Mouse (Mus musculus): ENCODE measurements around the gene Ppia. TPM values are rescaled to one million over a fixed set of nuclear protein-coding genes. Genes with fewer than 3 reads are reported as not detected.
"Not testable (repeated sequence)": the region's sequence is repeated elsewhere in the genome, so short reads cannot be mapped to it uniquely, and the experiment has no call there.

Ppia gene
- total RNA-seq, 2 experiments from 2014 or later, result 1,588 to 1,631 TPM

- no peak for DNase-seq
These were observed 27.9 kb downstream of the Ppia start for GRCm38 (mm10) chr11:6443102-6443501.

- DNase-seq, result no peak
These were observed 28.5 kb downstream of the Ppia start for GRCm38 (mm10) chr11:6443727-6444076.

- peak; percentile 99 for DNase-seq
These were observed 29.0 kb downstream of the Ppia start, which contains the start of gene H2afv for GRCm38 (mm10) chr11:6444077-6444853. TSS of gene H2afv (minus strand) at chr11:6444443.

- DNase-seq, result no peak
These were observed 30.2 kb downstream of the Ppia start for GRCm38 (mm10) chr11:6445441-6445840.

- no peak for DNase-seq
These were observed 30.7 kb downstream of the Ppia start for GRCm38 (mm10) chr11:6445951-6446350.

DNA sequence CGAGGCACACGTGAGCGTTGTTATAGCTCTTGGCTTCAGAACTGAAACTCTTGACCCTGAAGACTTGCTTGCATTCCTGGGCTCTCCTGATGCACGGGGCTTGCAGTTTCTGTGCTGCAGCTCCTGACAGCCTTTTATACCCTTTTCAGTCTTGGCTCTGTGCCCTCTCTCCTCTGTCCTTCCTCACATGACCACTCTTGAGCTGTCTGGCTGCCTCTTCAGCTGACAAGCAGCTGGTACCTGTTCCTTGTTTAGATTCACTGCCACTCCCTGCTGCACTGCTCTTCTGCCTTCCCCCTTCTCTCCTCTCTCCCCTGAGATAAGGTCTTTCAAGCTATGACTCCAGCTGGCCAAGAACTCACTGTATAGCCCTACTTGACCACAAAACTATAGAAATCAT, 32.2 kb downstream of the Ppia start:
- DNase-seq, result no peak

DNA sequence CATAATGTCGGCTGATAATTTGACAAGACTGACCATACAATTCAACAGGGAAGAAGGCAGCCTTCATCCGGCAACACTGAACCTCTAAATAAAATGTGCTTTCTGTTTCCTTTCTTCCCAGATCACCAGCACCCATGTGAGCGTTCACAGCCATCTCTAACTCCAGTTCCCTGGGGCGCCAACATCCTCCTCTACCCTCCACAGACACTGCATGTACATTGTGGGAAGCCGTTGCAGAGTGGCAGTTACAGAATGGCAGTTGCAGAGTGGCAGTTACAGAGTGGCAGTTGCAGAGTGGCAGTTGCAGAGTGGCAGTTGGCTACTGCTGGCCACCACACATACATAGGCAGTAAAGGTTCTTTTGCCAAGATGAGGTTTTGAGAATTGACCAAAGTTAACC, 32.9 kb downstream of the Ppia start:
- not testable (repeated sequence) for DNase-seq

DNA sequence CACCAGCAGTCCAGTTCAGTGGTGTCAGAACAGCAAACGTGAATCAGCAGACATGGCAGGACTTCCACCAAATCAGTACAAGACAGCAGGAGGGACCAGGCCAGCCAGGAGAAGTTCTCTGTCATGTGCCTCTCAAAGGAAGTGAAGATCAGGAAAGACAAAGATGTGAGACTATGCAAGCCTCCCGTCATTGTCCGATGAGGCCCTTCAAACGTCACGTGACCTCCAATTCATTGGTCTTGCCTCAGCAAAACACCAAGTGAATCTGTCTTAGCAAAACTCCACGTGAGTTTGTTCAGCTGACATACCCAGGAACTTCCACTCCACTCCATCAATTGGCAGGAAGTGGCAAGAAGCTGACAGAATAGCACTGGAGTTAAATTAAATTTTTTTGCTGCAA, 40.8 kb downstream of the Ppia start:
- DNase-seq, result no peak

GRCm38 (mm10) chr11:6463159-6463837, 48.1 kb downstream of the Ppia start:
- DNase-seq, result no peak

- peak; percentile 74 for DNase-seq
These were observed 49.9 kb downstream of the Ppia start for GRCm38 (mm10) chr11:6465122-6465521.

DNA sequence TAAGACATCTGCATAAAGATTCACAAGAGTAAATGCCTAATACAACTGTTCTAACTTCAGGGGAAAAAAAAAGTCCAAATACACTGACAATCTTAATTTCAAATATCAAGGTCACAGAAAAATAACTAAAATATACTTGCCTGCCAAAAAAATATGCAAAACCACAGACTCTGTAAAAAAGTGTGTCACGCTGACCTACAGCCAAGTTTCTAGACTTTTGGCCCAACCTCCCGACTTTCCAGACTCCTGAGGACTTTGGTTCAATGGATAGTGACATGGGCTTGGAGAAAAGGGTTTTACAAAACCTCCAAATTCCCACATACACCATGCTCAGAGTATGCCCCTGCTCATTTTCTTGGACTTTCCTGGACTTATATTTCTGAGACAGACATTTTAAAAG, 53.3 kb downstream of the Ppia start:
- peak; percentile 57 for DNase-seq

Small RNA genes lying within 50 kb of the gene (microRNA-seq; reads per million reads assigned to microRNA genes)
- gene Mir7651, result not detected

Other genes starting within 250 kb of the Ppia start
- gene A730071L15Rik, start 215.4 kb upstream of the Ppia start, total RNA-seq (2021), result under 1 TPM; 0.21 to 0.24 TPM
- 10 to 100 TPM; 45.8 to 52.3 TPM for gene Nudcd3, start 215.0 kb upstream of the Ppia start, total RNA-seq (2021)
- gene Npc1l1, start 185.3 kb upstream of the Ppia start, total RNA-seq (2021), result not detected
- 10 to 100 TPM; 49.8 to 52.7 TPM for gene Ddx56, start 147.7 kb upstream of the Ppia start, total RNA-seq (2021)
- gene Tmed4, start 140.6 kb upstream of the Ppia start, total RNA-seq (2021), result 10 to 100 TPM; 83.3 to 86.5 TPM
- gene Ogdh, start 123.8 kb upstream of the Ppia start, total RNA-seq (2021), result 100 to 1,000 TPM; 854 to 941 TPM
- 10 to 100 TPM; 38.4 to 48.2 TPM for gene Zmiz2, start 26.4 kb upstream of the Ppia start, total RNA-seq (2021)
- gene H2afv, start 29.0 kb downstream of the Ppia start, total RNA-seq (2021), result 10 to 100 TPM; 84.9 to 92.0 TPM
- 10 to 100 TPM; 62.7 to 71.0 TPM for gene Purb, start 60.5 kb downstream of the Ppia start, total RNA-seq (2021)
- gene Myo1g, start 105.5 kb downstream of the Ppia start, total RNA-seq (2021), result 1 to 10 TPM; 6.3 to 6.5 TPM
- 10 to 100 TPM; 46.4 to 47.5 TPM for gene Ccm2, start 131.4 kb downstream of the Ppia start, total RNA-seq (2021)
- gene Nacad, start 190.6 kb downstream of the Ppia start, total RNA-seq (2021), result 1 to 10 TPM; 4.2 to 5.7 TPM
- gene Tbrg4, start 210.6 kb downstream of the Ppia start, total RNA-seq (2021), result 10 to 100 TPM; 86.9 to 95.1 TPM
- gene Wap, start 223.2 kb downstream of the Ppia start, total RNA-seq (2021), result not detected
- gene Ramp3, start 243.1 kb downstream of the Ppia start, total RNA-seq (2021), result 1 to 10 TPM; 7.6 to 9.8 TPM